Mouse (Mus musculus): ENCODE results near the gene Lrfn2. TPM values are rescaled to one million over a fixed set of nuclear protein-coding genes. Genes with fewer than 3 reads are reported as not detected.

Lrfn2 gene
- polyA plus RNA-seq, 1 experiment, result 3.1 TPM

- Histone ChIP-seq H3K27me3 (ENCODE audit: control insufficient read depth, insufficient read depth, low read length) (no peaks in the 10 kb centered on the region), H3K4me1 (ENCODE audit: control insufficient read depth, insufficient read depth, low read length) (no peaks in the 10 kb centered on the region), H3K27ac (ENCODE audit: insufficient read depth, low read length) (no peak overlapping the region), H3K4me3 (replicated peaks; ENCODE audit: insufficient read depth, low read depth, low read length) (no peak overlapping the region)
- 87% methylated on average over 7 of the region's 7 CpGs for WGBS
- DNase-seq, result no peak
- TF ChIP-seq POLR2A (IDR thresholded peaks at IDR 0.05; ENCODE audit: borderline replicate concordance, insufficient read depth, low read length) (no peak), CTCF (IDR thresholded peaks at IDR 0.05; ENCODE audit: borderline replicate concordance, insufficient read depth, low read depth, low read length) (no peak)
Measured at GRCm38 (mm10) chr17:49013876-49014600, 81.9 kb downstream of the Lrfn2 start.

GRCm38 (mm10) chr17:49015368-49015767 lies 83.2 kb downstream of the Lrfn2 start:
- Histone ChIP-seq H3K27me3 (ENCODE audit: control insufficient read depth, insufficient read depth, low read length) (no peaks in the 10 kb centered on the region), H3K4me1 (ENCODE audit: control insufficient read depth, insufficient read depth, low read length) (no peaks in the 10 kb centered on the region), H3K4me3 (replicated peaks; ENCODE audit: insufficient read depth, low read depth, low read length) (no peak overlapping the region), H3K27ac (ENCODE audit: insufficient read depth, low read length) (no peak overlapping the region)
- TF ChIP-seq POLR2A (IDR thresholded peaks at IDR 0.05; ENCODE audit: borderline replicate concordance, insufficient read depth, low read length) (no peak), CTCF (IDR thresholded peaks at IDR 0.05; ENCODE audit: borderline replicate concordance, insufficient read depth, low read depth, low read length) (no peak)
- DNase-seq, result no peak
- WGBS, result 94% methylated on average over 6 of the region's 6 CpGs

DNA sequence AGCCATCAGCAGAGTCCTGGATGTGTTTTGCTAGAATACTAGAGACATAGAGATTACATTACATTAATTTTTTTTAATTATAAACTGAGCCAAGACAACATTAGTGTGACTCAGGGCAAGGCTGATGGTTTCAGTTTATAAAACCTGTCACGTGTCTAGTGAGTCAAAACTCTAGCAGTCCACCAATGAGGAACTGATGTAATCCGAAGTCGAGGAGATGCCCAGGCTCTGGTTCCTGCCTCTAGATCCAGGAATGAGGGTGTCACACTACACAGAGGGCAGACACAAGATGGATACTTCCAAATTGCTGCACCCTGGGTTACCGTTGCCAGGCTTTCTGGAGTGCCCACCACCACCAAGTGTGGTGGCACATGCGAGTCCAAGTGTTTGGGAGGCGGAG lies 84.0 kb downstream of the Lrfn2 start:
- no peak overlapping the region for H3K27ac ChIP-seq (ENCODE audit: insufficient read depth, low read length)
- no peak overlapping the region for H3K4me3 ChIP-seq (replicated peaks; ENCODE audit: insufficient read depth, low read depth, low read length)
- DNase-seq, result no peak
- TF ChIP-seq CTCF (IDR thresholded peaks at IDR 0.05; ENCODE audit: borderline replicate concordance, insufficient read depth, low read depth, low read length) (no peak), POLR2A (IDR thresholded peaks at IDR 0.05; ENCODE audit: borderline replicate concordance, insufficient read depth, low read length) (no peak)
- no peaks in the 10 kb centered on the region for H3K27me3 ChIP-seq (ENCODE audit: control insufficient read depth, insufficient read depth, low read length)
- no peaks in the 10 kb centered on the region for H3K4me1 ChIP-seq (ENCODE audit: control insufficient read depth, insufficient read depth, low read length)
- WGBS, result 87% methylated on average over 6 of the region's 6 CpGs

GRCm38 (mm10) chr17:49017438-49018415 lies 85.5 kb downstream of the Lrfn2 start:
- H3K4me1 ChIP-seq (ENCODE audit: control insufficient read depth, insufficient read depth, low read length), result no peaks in the 10 kb centered on the region; the same call in 1 of the 2 replicates
- H3K27ac ChIP-seq (ENCODE audit: insufficient read depth, low read length), result no peak overlapping the region
- DNase-seq, result no peak
- H3K27me3 ChIP-seq (ENCODE audit: control insufficient read depth, insufficient read depth, low read length), result no peaks in the 10 kb centered on the region
- no peak overlapping the region for H3K4me3 ChIP-seq (replicated peaks; ENCODE audit: insufficient read depth, low read depth, low read length)
- TF ChIP-seq POLR2A (IDR thresholded peaks at IDR 0.05; ENCODE audit: borderline replicate concordance, insufficient read depth, low read length), result no peak
- TF ChIP-seq CTCF (IDR thresholded peaks at IDR 0.05; ENCODE audit: borderline replicate concordance, insufficient read depth, low read depth, low read length), result no peak
- WGBS, result 75% methylated on average over 17 of the region's 17 CpGs

GRCm38 (mm10) chr17:49018774-49019488 lies 86.8 kb downstream of the Lrfn2 start:
- H3K27ac ChIP-seq (ENCODE audit: insufficient read depth, low read length), result no peak overlapping the region
- H3K4me3 ChIP-seq (replicated peaks; ENCODE audit: insufficient read depth, low read depth, low read length), result no peak overlapping the region
- no peak for TF ChIP-seq POLR2A (IDR thresholded peaks at IDR 0.05; ENCODE audit: borderline replicate concordance, insufficient read depth, low read length)
- no peak for TF ChIP-seq CTCF (IDR thresholded peaks at IDR 0.05; ENCODE audit: borderline replicate concordance, insufficient read depth, low read depth, low read length)
- DNase-seq, result no peak
- H3K27me3 ChIP-seq (ENCODE audit: control insufficient read depth, insufficient read depth, low read length), result no peaks in the 10 kb centered on the region
- H3K4me1 ChIP-seq (ENCODE audit: control insufficient read depth, insufficient read depth, low read length), result no peaks in the 10 kb centered on the region; the same call in 1 of the 2 replicates
- 56% methylated on average over 8 of the region's 8 CpGs for WGBS

- WGBS, result 39% methylated on average over 11 of the region's 11 CpGs
- Histone ChIP-seq H3K4me1 (ENCODE audit: control insufficient read depth, insufficient read depth, low read length) (no peaks in the 10 kb centered on the region), H3K27me3 (ENCODE audit: control insufficient read depth, insufficient read depth, low read length) (no peaks in the 10 kb centered on the region), H3K27ac (ENCODE audit: insufficient read depth, low read length) (no peak overlapping the region), H3K4me3 (replicated peaks; ENCODE audit: insufficient read depth, low read depth, low read length) (no peak overlapping the region)
- no peak for DNase-seq
- TF ChIP-seq POLR2A (IDR thresholded peaks at IDR 0.05; ENCODE audit: borderline replicate concordance, insufficient read depth, low read length) (no peak), CTCF (IDR thresholded peaks at IDR 0.05; ENCODE audit: borderline replicate concordance, insufficient read depth, low read depth, low read length) (no peak)
Measured at GRCm38 (mm10) chr17:49029556-49030268, 97.5 kb downstream of the Lrfn2 start.

DNA sequence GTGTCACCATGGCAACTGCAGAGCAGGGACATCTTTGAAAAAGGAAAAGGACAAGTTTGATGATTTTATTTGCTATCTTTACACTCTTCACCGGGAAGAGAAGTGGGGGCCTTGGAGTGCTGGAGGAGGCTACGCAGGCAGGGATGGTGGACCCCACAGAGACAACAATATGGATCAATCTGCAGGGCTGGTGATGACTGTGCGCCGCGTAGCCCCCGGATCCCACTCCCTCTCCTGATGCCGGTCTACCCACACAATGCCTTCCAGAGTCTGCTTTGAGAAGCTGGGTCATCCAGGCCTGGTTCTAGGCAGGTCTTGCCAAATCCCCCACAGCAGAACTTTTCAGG lies 98.1 kb downstream of the Lrfn2 start:
- H3K27me3 ChIP-seq (ENCODE audit: control insufficient read depth, insufficient read depth, low read length), result no peaks in the 10 kb centered on the region
- 89% methylated on average over 7 of the region's 7 CpGs for WGBS
- no peaks in the 10 kb centered on the region for H3K4me1 ChIP-seq (ENCODE audit: control insufficient read depth, insufficient read depth, low read length)
- H3K4me3 ChIP-seq (replicated peaks; ENCODE audit: insufficient read depth, low read depth, low read length), result no peak overlapping the region
- no peak overlapping the region for H3K27ac ChIP-seq (ENCODE audit: insufficient read depth, low read length)
- DNase-seq, result no peak
- TF ChIP-seq POLR2A (IDR thresholded peaks at IDR 0.05; ENCODE audit: borderline replicate concordance, insufficient read depth, low read length) (no peak), CTCF (IDR thresholded peaks at IDR 0.05; ENCODE audit: borderline replicate concordance, insufficient read depth, low read depth, low read length) (no peak)
